Mouse (Mus musculus): Measurements from ENCODE around the gene Mab21l1.

Gene Mab21l1

GRCm38 (mm10) chr3:55782056-55782687 lies at the start of gene Mab21l1:
TSS of gene Mab21l1 (plus strand) at chr3:55782510.
- no peak for DNase-seq (ENCODE audit: low read depth)

DNA sequence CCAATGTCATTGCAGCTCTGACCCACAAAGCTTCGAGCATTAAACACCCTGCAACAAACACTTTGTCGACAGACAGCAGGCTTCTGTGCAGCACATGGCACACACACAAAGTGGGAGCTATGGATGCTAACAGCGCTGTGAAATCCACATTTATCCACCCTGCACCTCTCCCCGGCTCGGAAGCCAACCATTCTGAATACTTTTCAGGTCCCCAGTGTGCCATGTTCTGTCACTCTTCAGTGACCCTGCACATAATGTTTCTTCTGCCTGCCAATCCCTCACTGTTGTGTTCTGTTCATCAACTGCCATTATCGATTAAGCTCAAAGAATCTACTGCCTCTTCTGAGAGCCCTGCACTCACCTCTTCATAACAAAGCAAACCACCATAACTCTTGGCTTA lies 48.6 kb upstream of the Mab21l1 start:
- DNase-seq (ENCODE audit: low read depth), result no peak

DNA sequence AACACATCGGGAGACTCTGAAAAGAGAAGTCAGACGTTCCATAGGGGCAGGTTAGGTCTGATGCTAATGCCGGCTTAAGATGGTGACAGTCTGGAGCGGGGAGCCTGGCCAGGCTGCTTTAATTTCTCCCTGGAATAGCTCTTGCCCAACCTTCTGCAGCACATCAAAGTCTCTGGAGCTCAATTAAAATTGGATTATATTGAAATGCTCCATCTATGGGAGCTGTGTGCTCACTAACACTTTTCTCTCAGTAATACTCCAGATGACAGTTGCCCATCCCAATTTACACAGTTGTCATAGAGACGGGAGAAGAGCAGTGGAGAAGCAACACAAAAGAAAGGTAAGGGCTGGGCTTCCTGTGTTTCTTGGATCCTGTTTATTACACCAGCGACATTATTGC lies 40.9 kb upstream of the Mab21l1 start:
- DNase-seq (ENCODE audit: low read depth), result no peak

DNA sequence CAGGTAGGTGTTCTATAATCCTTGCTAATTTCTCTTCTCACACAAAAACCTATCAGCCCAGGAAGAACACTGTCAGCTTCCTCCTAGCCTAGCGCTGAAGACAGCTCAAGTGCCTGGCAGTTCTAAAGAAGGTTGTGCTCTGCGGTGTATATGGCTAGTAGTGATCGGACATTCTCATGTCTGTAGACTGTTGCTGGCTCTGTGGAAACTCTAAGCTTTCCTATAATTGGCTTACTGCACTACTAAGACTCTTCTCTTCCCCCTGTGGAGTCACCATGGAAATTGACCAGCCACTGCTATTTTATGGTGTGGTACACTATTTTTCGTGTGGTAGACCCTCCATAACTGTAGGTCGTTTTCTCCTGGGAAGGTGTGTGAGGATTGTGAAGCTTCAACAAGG lies 40.1 kb upstream of the Mab21l1 start:
- DNase-seq (ENCODE audit: low read depth), result no peak

DNA sequence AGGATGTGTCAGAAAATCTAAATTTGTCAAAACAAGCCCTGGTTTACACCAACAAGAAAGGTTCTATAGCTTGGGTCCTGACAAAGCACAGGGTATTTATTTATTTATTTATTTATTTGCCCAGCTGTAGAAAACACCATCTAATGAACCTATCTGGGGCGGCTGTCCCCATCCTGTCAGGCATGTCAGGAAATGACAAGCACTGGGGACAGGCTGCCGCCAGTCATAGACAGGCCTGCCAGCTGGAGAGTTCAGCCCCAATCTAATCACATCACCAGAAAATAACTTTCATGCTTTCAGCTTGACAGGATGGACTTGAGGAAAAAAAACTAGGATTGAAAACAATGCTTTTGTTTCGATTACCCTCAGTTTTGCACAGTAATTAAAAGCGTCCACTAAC lies 39.7 kb upstream of the Mab21l1 start:
- no peak for DNase-seq (ENCODE audit: low read depth)

DNA sequence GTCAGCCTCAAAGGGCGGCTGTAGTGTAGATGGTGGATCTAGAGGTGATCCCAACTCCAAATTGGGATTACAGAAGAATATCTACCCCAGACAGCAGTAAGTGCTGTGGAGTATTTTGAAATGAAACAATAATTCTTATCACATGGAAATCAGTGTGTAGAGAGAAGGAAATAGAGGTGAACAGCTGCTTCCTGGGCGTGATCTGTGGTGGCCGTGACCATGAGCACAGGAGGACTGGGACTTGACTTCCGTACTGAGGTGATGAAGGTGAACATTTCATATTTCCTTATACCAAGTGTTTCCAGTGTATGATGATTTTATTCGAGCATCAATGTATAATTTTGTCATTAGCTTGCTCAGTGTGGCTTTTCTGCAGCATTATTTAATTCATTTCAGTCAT lies 38.4 kb upstream of the Mab21l1 start:
- DNase-seq (ENCODE audit: low read depth), result no peak

DNA sequence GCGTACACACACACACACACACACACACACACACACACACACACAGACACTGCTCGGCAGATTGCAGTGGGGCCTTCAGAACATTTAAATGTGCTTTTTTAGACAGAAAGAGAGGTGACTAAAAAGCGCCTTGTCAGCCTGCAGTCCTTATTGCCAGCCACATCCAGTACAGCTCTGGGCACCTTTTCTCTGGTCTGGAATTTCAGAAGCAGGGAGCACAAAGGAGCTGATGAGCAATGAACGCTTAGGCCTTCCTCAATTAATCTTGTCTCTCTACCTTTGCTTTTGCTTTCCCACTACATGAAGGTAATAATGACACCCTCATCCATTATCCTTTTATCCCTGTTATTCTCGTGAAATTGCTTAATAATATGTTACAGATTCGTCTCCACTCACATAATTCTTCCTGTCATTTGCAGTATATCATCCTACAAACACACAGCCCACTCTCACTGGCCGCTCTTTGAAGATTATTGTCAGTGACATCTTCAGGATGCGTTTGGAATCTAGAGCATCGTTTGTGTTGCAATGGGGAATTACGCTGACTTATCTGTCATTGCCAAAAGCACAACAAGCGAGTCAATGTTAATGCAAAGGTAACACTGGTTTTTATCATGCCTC lies 31.8 kb upstream of the Mab21l1 start:
- DNase-seq (ENCODE audit: low read depth), result no peak

DNA sequence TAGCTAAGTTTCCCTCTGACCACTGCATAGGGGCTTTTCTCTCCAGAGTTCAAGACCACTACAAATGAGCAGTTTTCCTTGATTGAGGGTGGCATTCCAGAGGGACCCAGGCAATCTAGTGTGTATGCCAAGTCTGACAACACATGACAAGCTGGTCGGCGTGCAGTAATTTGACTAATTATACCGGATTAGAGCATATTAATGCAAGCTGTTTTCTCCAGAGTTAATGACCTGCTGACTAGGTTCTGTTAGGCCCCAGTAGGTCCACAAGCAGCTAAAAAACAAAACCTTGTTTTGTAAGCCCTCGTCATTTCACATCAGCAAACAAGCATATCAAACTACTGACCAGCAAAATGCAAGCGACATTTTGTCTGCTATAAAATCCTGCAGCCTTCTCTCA lies 30.9 kb upstream of the Mab21l1 start:
- DNase-seq (ENCODE audit: low read depth), result no peak

GRCm38 (mm10) chr3:55752558-55752957 lies 29.8 kb upstream of the Mab21l1 start:
- no peak for DNase-seq (ENCODE audit: low read depth)

- no peak for DNase-seq (ENCODE audit: low read depth)
Measured at GRCm38 (mm10) chr3:55753872-55754271, 28.4 kb upstream of the Mab21l1 start.

- no peak for DNase-seq (ENCODE audit: low read depth)
Measured at GRCm38 (mm10) chr3:55754981-55755608, 27.2 kb upstream of the Mab21l1 start.

DNA sequence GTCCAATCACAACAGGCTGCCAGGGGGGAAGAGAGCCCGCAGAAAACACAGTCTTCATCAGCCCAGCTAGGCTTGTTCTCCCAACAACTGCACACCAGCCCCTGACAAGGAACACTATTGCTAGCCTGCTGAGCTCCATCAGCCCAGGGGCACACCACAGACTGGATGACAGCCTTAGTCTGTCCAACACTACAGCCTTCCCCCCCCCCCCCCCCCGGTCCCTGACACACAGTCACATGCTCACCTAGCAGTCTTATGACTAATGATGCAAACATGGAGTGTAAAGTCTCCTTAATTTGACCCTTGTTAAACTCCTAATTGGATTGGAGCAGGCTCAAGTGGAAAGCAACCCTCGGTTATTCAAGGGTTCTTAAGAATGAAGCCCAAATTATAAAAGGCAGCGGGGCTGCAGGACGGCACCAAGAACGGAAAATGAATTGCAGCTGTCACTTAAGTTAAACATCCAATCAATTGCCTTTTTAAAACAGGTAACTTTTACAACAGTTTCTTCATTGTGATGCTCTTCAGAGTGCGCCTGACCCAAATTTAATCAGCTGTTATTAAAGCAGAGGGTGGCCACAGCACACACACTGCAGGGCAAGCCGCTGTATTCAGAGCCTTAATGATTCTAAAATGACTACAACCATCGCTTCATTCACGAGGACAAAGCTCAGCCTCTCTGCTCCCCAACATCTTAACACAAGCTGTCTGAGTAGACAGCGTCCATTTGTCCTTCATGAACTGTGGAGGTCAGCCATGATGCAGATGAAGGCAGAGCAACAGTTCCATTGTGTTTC lies 26.3 kb upstream of the Mab21l1 start:
- DNase-seq (ENCODE audit: low read depth), result no peak

DNA sequence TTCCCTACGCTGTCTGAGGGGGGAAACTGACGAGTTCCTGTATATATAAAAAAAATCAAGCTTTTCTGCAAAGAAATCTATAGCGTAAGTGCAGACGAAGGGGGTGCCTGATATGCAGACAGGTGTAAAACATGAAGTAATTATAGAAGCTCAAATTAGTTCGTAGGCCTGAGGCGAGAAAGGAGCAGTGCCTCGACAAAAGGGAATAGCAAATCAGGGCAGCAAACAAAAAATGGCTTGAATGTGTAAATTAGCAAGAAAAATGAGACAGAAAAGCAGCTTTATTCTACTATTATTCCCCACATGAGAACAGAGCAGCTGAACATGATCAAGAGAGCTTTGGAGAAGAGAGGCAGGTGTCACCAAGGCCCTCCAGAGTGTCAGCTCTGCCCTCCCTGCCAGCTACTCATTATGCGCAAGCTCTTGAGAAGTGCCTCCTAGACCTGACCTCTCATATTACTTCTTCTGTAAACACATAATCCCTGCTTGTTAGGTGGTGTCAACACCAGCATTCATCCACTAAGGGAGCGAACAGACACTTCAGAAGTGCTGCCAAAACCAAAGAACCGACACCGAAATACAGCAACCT lies 25.6 kb upstream of the Mab21l1 start:
- DNase-seq (ENCODE audit: low read depth), result no peak

DNA sequence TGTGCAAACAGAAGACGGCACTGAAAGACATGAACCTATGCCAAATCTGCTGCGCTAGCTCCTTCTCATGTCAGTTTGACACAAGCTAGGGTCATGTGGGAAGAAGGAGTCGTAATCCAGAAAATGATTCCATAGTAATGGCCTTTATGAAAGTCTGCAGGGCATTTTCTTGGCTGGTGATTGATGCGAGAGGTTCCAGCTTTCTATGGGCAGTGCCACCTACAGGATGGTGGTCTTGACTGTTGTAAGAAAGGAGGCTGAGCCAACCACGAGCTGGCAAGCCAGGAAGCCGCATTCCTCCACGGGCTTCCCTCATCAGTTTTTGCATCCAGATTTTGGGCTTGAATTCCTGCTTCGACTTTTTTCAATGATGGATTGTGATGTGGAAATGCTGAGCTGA lies 24.0 kb upstream of the Mab21l1 start:
- DNase-seq (ENCODE audit: low read depth), result peak; percentile 27

DNA sequence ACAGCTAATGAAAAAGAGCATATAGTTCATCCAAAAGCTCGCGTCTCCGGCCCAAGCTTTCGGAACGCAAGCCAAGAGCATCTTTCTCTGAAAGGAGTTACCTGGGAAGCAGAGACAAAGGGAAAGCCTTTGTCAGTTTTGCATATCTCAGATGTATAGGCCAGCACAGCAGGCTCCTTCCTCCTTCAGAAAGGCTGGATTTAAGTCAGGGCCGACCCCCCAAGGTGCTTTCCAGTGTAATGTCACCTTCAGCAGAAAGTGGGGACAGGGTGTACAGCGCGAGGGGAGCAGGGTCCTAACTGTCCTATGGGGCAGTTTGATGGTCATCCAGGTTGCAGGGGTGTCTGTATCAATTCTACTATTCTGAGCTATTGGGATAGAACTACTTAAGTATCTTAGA lies 18.7 kb upstream of the Mab21l1 start:
- no peak for DNase-seq (ENCODE audit: low read depth)

DNA sequence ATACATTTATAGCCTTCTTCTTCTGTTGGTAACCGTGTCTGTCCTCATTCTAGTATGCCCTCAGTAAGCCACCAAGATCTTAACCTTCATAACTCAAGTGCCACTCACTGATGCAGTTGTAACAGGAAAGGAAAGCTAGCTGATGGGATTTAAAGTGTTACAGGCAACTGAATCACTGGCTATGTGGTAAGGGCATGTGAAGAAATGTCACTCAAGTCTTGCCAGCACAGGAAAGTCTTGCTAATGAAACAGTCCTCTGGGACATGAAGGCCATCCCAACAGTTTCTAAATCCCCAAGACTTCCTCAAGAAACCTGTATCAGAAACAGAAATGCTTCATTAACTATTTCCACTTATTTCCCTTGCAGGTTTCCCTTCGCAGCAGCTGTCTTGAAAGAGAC lies 13.7 kb upstream of the Mab21l1 start:
- DNase-seq (ENCODE audit: low read depth), result no peak

DNA sequence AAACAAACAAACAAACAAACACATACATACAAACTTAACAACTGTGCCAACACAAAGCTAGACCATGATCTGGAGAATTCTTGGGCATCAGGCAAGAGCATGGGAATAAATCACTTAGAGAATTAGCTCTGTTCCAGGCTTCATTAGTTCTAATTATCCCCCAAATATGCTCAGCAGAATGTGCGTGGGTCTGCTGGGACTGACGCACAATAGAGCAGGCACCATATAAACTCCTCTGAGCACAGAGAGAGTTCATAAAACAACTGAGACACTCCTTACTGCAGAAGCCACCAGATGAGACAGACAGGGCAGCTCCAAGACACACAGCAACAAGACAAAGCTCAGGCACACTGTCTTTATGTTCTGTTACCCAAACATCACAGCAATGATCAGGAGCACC lies 13.0 kb upstream of the Mab21l1 start:
- DNase-seq (ENCODE audit: low read depth), result no peak

DNA sequence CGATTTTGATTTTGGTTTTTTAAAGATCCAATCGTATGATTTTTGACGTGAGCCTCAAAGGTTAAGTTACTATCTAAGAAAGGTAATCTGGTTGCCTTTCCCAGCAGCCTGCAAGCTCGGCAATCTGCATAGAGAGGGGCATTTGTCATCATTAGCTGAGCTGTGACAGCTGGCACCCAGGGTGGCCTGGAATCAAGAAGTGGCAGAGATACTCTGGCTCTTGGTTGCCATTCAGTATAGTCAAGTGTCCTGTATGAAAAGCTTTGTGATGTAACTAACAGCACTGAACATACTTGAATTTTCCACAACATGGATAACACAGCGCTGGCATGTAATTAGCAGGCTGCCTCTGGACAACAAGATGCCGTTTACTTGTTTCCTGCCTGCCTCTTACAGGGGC lies 8.1 kb upstream of the Mab21l1 start:
- no peak for DNase-seq (ENCODE audit: low read depth)

DNA sequence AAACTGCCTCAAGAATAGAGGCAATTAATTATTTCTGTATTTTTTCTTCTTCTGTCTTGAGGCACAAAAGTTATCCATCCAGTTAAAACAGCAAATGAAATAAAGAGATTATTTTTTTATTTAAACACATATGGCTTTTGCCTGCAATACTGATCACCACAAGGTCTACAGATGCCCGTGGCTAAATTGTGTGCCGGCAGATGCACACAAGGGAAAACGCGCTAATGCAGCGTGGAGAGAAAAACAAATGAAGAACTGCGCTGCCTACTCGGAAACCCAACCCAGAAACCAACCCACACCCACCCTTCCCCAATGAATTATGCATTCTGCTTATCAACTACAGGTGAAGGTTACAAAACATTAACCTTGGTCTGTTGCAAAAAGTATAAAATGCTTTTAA lies 7.1 kb upstream of the Mab21l1 start:
- no peak for DNase-seq (ENCODE audit: low read depth)

DNA sequence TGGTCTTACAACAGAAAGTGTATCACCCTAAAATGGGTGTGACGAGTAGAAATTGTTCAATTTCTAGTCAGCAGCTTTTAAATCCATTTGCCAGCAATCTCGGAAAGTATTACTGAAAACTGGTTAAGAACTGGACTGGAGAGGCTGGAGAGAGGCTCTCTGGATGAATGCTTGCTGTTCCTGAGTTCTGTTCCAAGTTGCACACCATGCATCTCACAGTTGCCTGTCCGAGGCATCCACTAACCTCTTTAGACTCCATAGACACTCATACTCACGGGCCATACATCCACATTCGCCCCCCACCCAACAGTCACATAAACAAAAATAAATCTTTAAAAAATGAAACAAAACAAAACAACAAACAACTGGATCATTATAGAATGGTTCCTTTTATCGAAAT lies 6.6 kb upstream of the Mab21l1 start:
- no peak for DNase-seq (ENCODE audit: low read depth)

GRCm38 (mm10) chr3:55777501-55777900 lies 4.8 kb upstream of the Mab21l1 start:
- no peak for DNase-seq (ENCODE audit: low read depth)
